Mouse (Mus musculus): ENCODE results near the gene Mageb5. TPM values are rescaled to one million over a fixed set of nuclear protein-coding genes. Genes with fewer than 3 reads are reported as not detected.
"Not testable (repeated sequence)": the region's sequence is repeated elsewhere in the genome, so short reads cannot be mapped to it uniquely, and the experiment has no call there.

Mageb5 gene
- not detected for total RNA-seq (2022)

GRCm38 (mm10) chrX:91782918-91783317 lies at the start of gene Mageb5:
Mageb5 (minus strand) TSS chrX:91783018.
- not testable (repeated sequence) for DNase-seq (ENCODE audit: low spot score in 2 of 2)

DNA sequence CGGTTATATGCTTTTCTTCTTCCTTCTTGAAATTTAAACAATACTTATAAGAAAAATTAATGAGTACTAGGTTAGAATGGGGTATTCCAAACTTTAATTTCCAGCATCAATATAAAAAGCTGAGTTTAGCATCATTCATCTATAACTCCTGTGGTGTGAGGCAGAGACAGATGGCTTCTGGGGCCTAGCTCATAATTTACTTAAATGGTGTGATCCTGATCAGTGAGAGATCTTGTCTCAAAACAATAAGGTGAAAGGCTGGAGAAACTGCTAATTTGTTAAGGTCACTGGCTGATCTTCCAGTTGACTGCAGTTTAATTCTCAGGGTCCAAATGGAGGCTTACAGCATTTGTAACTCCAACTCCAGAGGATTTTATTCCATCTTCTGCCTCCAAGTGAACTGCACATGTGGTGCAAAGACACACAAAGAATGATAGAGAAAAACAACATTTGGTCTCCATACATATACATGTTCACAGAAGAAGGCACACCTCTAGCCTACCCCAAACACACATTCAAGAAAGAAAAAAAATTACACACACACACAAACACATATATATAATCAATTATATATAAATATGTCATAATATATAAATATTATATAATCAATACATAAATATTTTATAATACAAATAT lies 23.1 kb downstream of the Mageb5 start:
- not testable (repeated sequence) for DNase-seq (ENCODE audit: low spot score in 2 of 2)

Other genes with a start within 250 kb of the Mageb5 start
- not detected for gene 1700084M14Rik, start 207.1 kb downstream of the Mageb5 start, total RNA-seq (2022)
- not detected for gene Gm14781, start 150.8 kb downstream of the Mageb5 start, total RNA-seq (2022)
- not detected for gene Mageb1, start 233.3 kb upstream of the Mageb5 start, total RNA-seq (2022)

All from layer of hippocampus, adult 8-10 months (tissue).